18 mouse cellular contexts compared by ENCODE assay signal in the genomic region with DNA sequence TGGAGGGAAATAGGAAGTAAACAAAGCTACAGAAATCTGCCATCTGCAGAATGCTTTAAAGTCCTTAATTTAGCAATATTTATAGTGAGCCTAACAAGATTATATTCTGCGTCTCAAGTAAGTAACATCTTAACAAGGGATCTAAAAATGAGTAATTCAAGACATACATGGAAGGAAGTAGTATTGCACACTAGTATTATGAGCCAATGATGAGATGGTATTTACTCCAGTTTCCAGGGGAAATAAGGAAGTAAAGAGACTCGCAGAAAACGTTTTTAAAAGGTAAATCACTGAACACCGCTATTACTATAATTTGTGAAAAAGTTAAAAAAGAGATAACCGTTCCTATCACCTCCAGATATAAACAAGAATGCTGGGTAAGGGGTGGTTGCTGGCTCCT.
"Had no signal": no experiment of that assay in that cellular context is flagged by ENCODE, and none has a peak within 500 bp of the region (broad histone marks: within the 10 kb centered on the region; RNA-seq: fewer than 3 reads in every experiment).

No protein-coding gene starts in this region.

- H3K27ac ChIP-seq: liver, embryonic 14.5 days; macrophage; midbrain, embryonic 10.5 days; midbrain, embryonic 12.5 days; neural tube, embryonic 12.5 days had no signal

- ATAC-seq: midbrain, embryonic 16.5 days had no signal

- H3K4me3 ChIP-seq: midbrain, embryonic 10.5 days; midbrain, embryonic 12.5 days; neural tube, embryonic 12.5 days had no signal

- DNase-seq: lung, adult 18-20 months; lung, embryonic 14.5 days; lung, postnatal 10 days; lung, postnatal 36 days; midbrain, embryonic 14.5 days; retina, postnatal 1 day; right cerebral cortex, postnatal 25 days; right cerebral cortex, postnatal 4 days; spleen, adult 18-20 months; thymus, adult 18-20 months; thymus, postnatal 14 days; thymus, postnatal 36 days had no signal
